Mouse (Mus musculus): ENCODE measurements around the gene Dnm1. TPM values are rescaled to one million over a fixed set of nuclear protein-coding genes. Genes with fewer than 3 reads are reported as not detected.

Dnm1 gene
- polyA plus RNA-seq, 1 experiment from 2014 or later: 0.52 TPM

DNA sequence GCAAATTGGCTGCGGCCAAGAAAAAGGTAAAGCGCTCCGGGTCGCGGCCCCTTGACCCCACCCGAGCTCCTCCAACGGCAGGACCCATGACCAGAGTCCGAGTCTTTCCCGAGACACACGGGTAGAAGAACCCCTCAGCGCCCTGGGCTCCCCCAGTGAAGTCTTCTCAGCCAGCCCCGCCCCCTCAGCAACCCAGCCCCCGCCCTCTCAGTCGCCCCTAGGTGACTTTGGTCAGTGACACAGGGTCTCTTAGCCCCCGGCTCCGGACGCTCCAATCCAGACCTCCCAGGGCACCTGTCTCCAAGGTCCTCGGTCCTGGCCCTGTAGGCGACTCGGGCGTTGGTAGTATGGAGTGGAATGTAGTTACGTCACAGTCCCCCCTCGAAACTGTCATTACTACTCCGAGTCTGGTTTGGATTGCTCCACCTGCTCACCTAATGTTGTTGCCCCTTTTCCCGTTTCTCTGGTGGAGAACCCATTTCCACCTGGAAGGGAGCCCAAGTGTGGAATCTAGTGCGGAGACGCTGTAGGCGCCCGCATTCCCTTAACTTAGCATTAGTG is 64.7 kb downstream of the Dnm1 start:
- peak; percentile 33 for ATAC-seq (ENCODE audit: low read depth)
- Histone ChIP-seq H3K36me3 (ENCODE audit: control insufficient read depth, insufficient read depth) (0 out of 2 replicates have a peak, but pooled peaks cover 2% of the 10 kb centered on the region), H3K4me2 (ENCODE audit: low read depth, low read length) (peak overlapping the region; percentile 90), H3K27me3 (ENCODE audit: control insufficient read depth, insufficient read depth, low read depth, low read length) (no peaks in the 10 kb centered on the region), H3K4me1 (ENCODE audit: control insufficient read depth, low read depth, low read length) (peaks cover 19% of the 10 kb centered on the region), H3K9me3 (replicated peaks; ENCODE audit: control insufficient read depth, low read length) (no peaks in the 10 kb centered on the region), H3K4me3 (ENCODE audit: low read depth, low read length) (peak overlapping the region; percentile 79), H3K9ac (ENCODE audit: low read depth, low read length) (peak overlapping the region; percentile 87), H3K27ac (ENCODE audit: low read length) (peak overlapping the region; percentile 77)
- 1% methylated on average over 29 of the region's 29 CpGs for WGBS (ENCODE audit: insufficient replicate concordance)

DNA sequence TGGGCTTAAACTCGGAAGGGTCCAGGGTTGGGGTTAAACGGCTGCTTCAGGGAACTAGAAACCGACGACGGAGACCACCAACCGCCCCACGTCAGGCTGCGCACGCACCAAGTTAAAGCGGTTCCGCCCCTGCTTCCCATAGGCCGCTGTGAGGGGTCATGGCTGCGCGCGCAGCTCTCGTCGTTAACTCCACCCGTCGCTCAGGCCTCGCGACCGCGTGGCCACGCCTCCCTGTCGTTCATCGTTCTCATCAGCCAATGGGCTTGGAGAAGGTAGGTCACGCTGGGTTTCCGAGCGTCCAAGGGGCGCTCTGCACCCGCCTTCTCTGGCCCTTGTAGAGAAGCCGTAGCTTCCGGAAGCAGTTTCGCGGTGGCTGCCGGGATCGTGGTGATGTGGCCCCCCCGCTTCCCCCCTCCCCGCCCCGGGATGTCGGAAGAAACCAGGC is 65.2 kb downstream of the Dnm1 start, which contains the start of gene Swi5:
Swi5 (minus strand) TSS at position 153 of the 445 bp plus-strand sequence.
- Histone ChIP-seq H3K4me3 (ENCODE audit: low read depth, low read length) (peak within 1 kb of the TSS; percentile 79), H3K4me2 (ENCODE audit: low read depth, low read length) (peak within 1 kb of the TSS; percentile 90), H3K9me3 (replicated peaks; ENCODE audit: control insufficient read depth, low read length) (no peaks in the 10 kb centered on the region), H3K9ac (ENCODE audit: low read depth, low read length) (peak within 1 kb of the TSS; percentile 87), H3K27ac (ENCODE audit: low read length) (peak within 1 kb of the TSS; percentile 77), H3K36me3 (ENCODE audit: control insufficient read depth, insufficient read depth) (0 out of 2 replicates have a peak, but pooled peaks cover 2% of the 10 kb centered on the region), H3K4me1 (ENCODE audit: control insufficient read depth, low read depth, low read length) (peaks cover 19% of the 10 kb centered on the region), H3K27me3 (ENCODE audit: control insufficient read depth, insufficient read depth, low read depth, low read length) (no peaks in the 10 kb centered on the region)
- ATAC-seq (ENCODE audit: low read depth): peak; percentile 98
- 0% methylated on average over 41 of the region's 41 CpGs for WGBS (ENCODE audit: insufficient replicate concordance)

DNA sequence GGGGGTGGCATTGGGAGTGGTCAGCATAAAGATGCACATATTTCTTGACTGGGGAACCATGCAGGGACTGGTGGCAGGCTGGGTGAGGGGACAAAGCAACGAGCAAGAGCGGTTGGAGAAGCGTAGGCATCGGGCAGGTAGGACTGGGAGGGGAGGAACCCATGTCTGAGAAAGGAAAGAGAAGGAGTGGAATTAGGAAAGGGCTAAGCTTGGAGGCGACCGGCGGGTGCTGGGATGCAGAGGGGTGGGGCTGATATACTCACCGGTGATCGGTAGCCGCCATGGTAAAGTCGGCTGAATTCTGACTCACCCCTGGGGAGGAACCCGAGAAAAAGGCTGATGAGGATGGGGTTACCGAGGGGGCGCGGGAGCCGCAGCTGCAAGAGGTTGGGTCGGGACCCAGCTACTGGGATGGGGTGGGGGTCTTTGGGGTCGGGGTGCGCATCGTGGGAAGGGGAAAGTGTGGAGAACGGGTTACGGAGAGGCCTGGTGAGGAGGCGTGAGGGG is 65.8 kb downstream of the Dnm1 start, which contains the start of gene Golga2:
Golga2 (plus strand) TSS at position 51 of the 507 bp plus-strand sequence.
- ATAC-seq (ENCODE audit: low read depth): no peak; the same call in 1 of the 2 replicates
- Histone ChIP-seq H3K9ac (ENCODE audit: low read depth, low read length) (peak within 1 kb of the TSS; percentile 87), H3K27me3 (ENCODE audit: control insufficient read depth, insufficient read depth, low read depth, low read length) (no peaks in the 10 kb centered on the region), H3K27ac (ENCODE audit: low read length) (peak within 1 kb of the TSS; percentile 77), H3K36me3 (ENCODE audit: control insufficient read depth, insufficient read depth) (0 out of 2 replicates have a peak, but pooled peaks cover 2% of the 10 kb centered on the region), H3K4me1 (ENCODE audit: control insufficient read depth, low read depth, low read length) (peaks cover 19% of the 10 kb centered on the region), H3K9me3 (replicated peaks; ENCODE audit: control insufficient read depth, low read length) (no peaks in the 10 kb centered on the region), H3K4me3 (ENCODE audit: low read depth, low read length) (peak within 1 kb of the TSS; percentile 79), H3K4me2 (ENCODE audit: low read depth, low read length) (peak within 1 kb of the TSS; percentile 90)
- WGBS (ENCODE audit: insufficient replicate concordance): under 1% methylated on average over 21 of the region's 23 CpGs

DNA sequence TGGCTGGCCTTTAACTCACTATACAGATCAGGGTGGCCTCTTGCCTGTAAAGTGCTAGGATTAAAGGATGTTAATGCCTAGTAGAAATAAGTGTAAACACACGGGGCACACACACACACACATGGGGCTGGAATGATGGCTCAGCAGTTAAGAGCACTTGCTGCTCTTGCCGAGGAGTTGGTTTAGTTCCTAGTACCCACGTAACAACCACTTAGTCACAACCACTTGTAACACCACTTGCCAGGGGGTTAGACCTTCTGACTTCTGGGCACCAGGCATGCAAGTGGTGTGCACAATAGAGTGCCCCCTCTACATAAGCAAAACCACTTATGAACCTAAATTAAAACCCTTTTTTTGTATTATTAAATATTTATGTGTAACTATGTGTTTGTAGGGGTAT is 69.2 kb downstream of the Dnm1 start:
- WGBS (ENCODE audit: insufficient replicate concordance): 55% methylated on average over 3 of the region's 3 CpGs
- H3K9ac ChIP-seq (ENCODE audit: low read depth, low read length): no peak overlapping the region
- H3K9me3 ChIP-seq (replicated peaks; ENCODE audit: control insufficient read depth, low read length): no peaks in the 10 kb centered on the region
- H3K4me1 ChIP-seq (ENCODE audit: control insufficient read depth, low read depth, low read length): peaks cover 13% of the 10 kb centered on the region
- H3K4me3 ChIP-seq (ENCODE audit: low read depth, low read length): no peak overlapping the region
- peaks cover 9% of the 10 kb centered on the region for H3K36me3 ChIP-seq (ENCODE audit: control insufficient read depth, insufficient read depth)
- H3K27me3 ChIP-seq (ENCODE audit: control insufficient read depth, insufficient read depth, low read depth, low read length): no peaks in the 10 kb centered on the region
- H3K27ac ChIP-seq (ENCODE audit: low read length): no peak overlapping the region
- no peak overlapping the region for H3K4me2 ChIP-seq (ENCODE audit: low read depth, low read length)
- ATAC-seq (ENCODE audit: low read depth): no peak

DNA sequence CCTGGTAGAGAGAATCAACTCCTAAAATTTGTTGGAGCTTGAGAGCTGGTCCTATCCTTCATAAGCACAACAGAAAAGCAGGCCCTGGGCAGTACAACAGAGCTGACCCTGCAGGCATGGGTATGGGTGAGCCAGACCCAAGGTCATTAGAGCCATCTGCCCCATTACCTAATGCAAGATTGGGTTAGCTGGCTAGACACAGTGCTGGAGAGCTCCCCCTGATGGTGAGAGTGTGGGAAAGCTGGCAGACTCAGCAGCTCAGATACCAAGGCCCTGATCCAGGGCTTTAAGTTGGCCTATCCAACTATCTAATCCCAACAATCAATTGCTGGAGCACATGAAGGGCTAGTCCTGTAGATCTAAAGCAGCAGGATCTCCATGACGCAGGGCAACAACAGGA is 70.4 kb downstream of the Dnm1 start:
- peaks cover 9% of the 10 kb centered on the region for H3K4me1 ChIP-seq (ENCODE audit: control insufficient read depth, low read depth, low read length)
- H3K4me2 ChIP-seq (ENCODE audit: low read depth, low read length): no peak overlapping the region
- no peaks in the 10 kb centered on the region for H3K27me3 ChIP-seq (ENCODE audit: control insufficient read depth, insufficient read depth, low read depth, low read length)
- peak; percentile 35; the same call in 1 of the 2 replicates for ATAC-seq (ENCODE audit: low read depth)
- no peak overlapping the region for H3K9ac ChIP-seq (ENCODE audit: low read depth, low read length)
- H3K9me3 ChIP-seq (replicated peaks; ENCODE audit: control insufficient read depth, low read length): no peaks in the 10 kb centered on the region
- H3K27ac ChIP-seq (ENCODE audit: low read length): no peak overlapping the region
- peaks cover 9% of the 10 kb centered on the region for H3K36me3 ChIP-seq (ENCODE audit: control insufficient read depth, insufficient read depth)
- no peak overlapping the region for H3K4me3 ChIP-seq (ENCODE audit: low read depth, low read length)
- 50% methylated on average over 1 of the region's 1 CpGs for WGBS (ENCODE audit: insufficient replicate concordance)

DNA sequence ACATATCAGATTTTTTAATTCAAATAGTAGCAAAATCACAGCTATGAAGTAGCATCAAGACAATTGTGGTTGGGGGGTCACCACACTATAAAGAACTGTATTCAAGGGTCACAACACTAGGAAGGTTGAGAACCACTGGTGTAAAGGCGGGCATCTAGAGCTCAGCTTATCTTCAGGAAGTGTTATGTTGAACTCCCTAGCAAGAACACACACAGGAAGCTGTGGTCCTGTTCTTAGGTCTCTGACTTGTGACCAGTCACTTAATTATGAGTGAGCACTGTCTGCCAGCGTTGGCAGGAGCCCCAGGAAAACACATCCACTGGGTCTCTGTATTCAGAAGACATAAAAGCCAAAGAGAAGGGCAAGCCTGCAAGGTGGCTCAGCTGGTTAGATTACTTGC is 70.8 kb downstream of the Dnm1 start:
- no peaks in the 10 kb centered on the region for H3K27me3 ChIP-seq (ENCODE audit: control insufficient read depth, insufficient read depth, low read depth, low read length)
- WGBS (ENCODE audit: insufficient replicate concordance): 32% methylated on average over 2 of the region's 2 CpGs
- no peaks in the 10 kb centered on the region for H3K9me3 ChIP-seq (replicated peaks; ENCODE audit: control insufficient read depth, low read length)
- no peak overlapping the region for H3K4me2 ChIP-seq (ENCODE audit: low read depth, low read length)
- ATAC-seq (ENCODE audit: low read depth): no peak
- H3K4me1 ChIP-seq (ENCODE audit: control insufficient read depth, low read depth, low read length): peaks cover 9% of the 10 kb centered on the region
- no peak overlapping the region for H3K9ac ChIP-seq (ENCODE audit: low read depth, low read length)
- no peak overlapping the region for H3K4me3 ChIP-seq (ENCODE audit: low read depth, low read length)
- no peak overlapping the region for H3K27ac ChIP-seq (ENCODE audit: low read length)
- peaks cover 9% of the 10 kb centered on the region for H3K36me3 ChIP-seq (ENCODE audit: control insufficient read depth, insufficient read depth)

DNA sequence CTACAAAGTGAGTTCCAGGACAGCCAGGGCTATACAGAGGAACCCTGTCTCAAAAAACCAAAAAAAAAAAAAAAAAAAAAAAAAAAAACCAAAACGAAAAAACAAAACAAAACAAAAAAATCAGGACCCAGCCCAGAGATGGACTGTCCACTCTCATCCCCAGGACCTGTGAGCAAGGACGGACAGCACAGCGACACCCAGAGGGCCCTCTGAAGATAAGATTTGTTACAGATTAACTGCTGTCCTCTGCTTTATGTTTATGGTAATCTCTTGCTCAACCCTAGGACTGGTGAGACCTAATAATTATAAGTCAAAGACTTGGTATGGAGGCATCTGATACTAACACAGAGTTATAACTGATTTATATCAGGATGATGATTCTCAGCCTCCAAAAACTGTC is 77.3 kb downstream of the Dnm1 start:
- no peak overlapping the region for H3K4me2 ChIP-seq (ENCODE audit: low read depth, low read length)
- H3K36me3 ChIP-seq (ENCODE audit: control insufficient read depth, insufficient read depth): peaks cover 6% of the 10 kb centered on the region; the same call in 1 of the 2 replicates
- no peak overlapping the region for H3K4me3 ChIP-seq (ENCODE audit: low read depth, low read length)
- H3K27me3 ChIP-seq (ENCODE audit: control insufficient read depth, insufficient read depth, low read depth, low read length): no peaks in the 10 kb centered on the region
- no peak for ATAC-seq (ENCODE audit: low read depth)
- H3K9me3 ChIP-seq (replicated peaks; ENCODE audit: control insufficient read depth, low read length): no peaks in the 10 kb centered on the region
- H3K27ac ChIP-seq (ENCODE audit: low read length): no peak overlapping the region
- no peaks in the 10 kb centered on the region for H3K4me1 ChIP-seq (ENCODE audit: control insufficient read depth, low read depth, low read length)
- H3K9ac ChIP-seq (ENCODE audit: low read depth, low read length): no peak overlapping the region
- 64% methylated on average over 3 of the region's 3 CpGs for WGBS (ENCODE audit: insufficient replicate concordance)

DNA sequence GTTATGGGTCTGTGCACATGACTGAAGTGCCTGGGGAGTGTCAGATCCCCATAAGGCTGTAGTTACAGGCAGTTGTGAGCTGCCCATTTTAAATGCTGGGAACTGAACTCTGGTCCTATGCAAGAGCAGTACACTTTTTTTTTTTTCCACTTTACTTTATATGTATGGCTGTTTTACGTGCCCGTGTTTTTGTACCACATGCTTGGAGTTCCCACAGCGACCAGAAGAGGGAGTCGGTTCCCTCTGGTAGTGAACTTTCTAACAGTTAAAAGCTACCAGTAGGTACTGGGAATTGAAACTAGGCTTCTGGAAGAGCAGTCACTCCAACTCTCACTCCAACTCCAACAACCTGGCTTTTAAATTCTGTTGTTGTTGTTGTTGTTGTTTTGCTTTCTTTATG is 92.5 kb downstream of the Dnm1 start:
- peak overlapping the region; percentile 94 for H3K4me3 ChIP-seq (ENCODE audit: low read depth, low read length)
- ATAC-seq (ENCODE audit: low read depth): no peak

More for the DNA sequence above, 92.5 kb downstream of the Dnm1 start:
- WGBS (ENCODE audit: insufficient replicate concordance): 18% methylated on average over 4 of the region's 4 CpGs
- Histone ChIP-seq H3K4me2 (ENCODE audit: low read depth, low read length) (peak overlapping the region; percentile 62), H3K4me1 (ENCODE audit: control insufficient read depth, low read depth, low read length) (peaks cover 18% of the 10 kb centered on the region), H3K27ac (ENCODE audit: low read length) (peak overlapping the region; percentile 64; the same call in 1 of the 2 replicates), H3K36me3 (ENCODE audit: control insufficient read depth, insufficient read depth) (peaks cover 16% of the 10 kb centered on the region), H3K9ac (ENCODE audit: low read depth, low read length) (no peak overlapping the region), H3K27me3 (ENCODE audit: control insufficient read depth, insufficient read depth, low read depth, low read length) (no peaks in the 10 kb centered on the region), H3K9me3 (replicated peaks; ENCODE audit: control insufficient read depth, low read length) (no peaks in the 10 kb centered on the region)

Measured in liver, embryonic 16.5 days (tissue).